Mouse (Mus musculus) E14TG2a.4 (cell line): ENCODE measurements at regions not wholly inside any gene's neighbourhood (a gene's known extent, or its start where the extent isn't known, plus 50 kb on each side); places are given as distances from the start of the nearest gene placed in this dataset.

ENCODE experiments used
- H3K27me3 ChIP-seq: 2 replicates; pipeline ENCODE4 v1.6.1; 2014; ENCODE audit warnings: low read length, control low read depth; ENCODE audit not compliant: insufficient read depth
- H3K36me3 ChIP-seq: 2 replicates; pipeline ENCODE4 v1.6.1; 2014; ENCODE audit warnings: low read length, control low read depth; ENCODE audit not compliant: insufficient read depth
- H3K4me1 ChIP-seq: replicated peaks from 2 replicates; pipeline ENCODE4 v1.6.1; 2014; ENCODE audit warnings: low read depth, low read length, control low read depth
- H3K4me3 ChIP-seq: replicated peaks from 2 replicates; pipeline ENCODE4 v1.5.1; 2014; ENCODE audit warnings: mild to moderate bottlenecking, low read length
- H3K9me3 ChIP-seq: 2 replicates; pipeline ENCODE4 v1.6.1; 2014; ENCODE audit warnings: low read length, control low read depth
- CTCF ChIP-seq: conservative IDR thresholded peaks from 2 replicates; pipeline ENCODE4 v1.5.1; 2014; ENCODE audit warnings: low read length
- NANOG ChIP-seq: IDR thresholded peaks from 2 replicates; pipeline ENCODE4 v1.6.1; 2014; ENCODE audit warnings: borderline replicate concordance, low read length, mixed read lengths
- POU5F1 ChIP-seq: IDR thresholded peaks from 2 replicates; pipeline ENCODE4 v1.6.1; 2014; ENCODE audit warnings: low read length, borderline replicate concordance

DNA sequence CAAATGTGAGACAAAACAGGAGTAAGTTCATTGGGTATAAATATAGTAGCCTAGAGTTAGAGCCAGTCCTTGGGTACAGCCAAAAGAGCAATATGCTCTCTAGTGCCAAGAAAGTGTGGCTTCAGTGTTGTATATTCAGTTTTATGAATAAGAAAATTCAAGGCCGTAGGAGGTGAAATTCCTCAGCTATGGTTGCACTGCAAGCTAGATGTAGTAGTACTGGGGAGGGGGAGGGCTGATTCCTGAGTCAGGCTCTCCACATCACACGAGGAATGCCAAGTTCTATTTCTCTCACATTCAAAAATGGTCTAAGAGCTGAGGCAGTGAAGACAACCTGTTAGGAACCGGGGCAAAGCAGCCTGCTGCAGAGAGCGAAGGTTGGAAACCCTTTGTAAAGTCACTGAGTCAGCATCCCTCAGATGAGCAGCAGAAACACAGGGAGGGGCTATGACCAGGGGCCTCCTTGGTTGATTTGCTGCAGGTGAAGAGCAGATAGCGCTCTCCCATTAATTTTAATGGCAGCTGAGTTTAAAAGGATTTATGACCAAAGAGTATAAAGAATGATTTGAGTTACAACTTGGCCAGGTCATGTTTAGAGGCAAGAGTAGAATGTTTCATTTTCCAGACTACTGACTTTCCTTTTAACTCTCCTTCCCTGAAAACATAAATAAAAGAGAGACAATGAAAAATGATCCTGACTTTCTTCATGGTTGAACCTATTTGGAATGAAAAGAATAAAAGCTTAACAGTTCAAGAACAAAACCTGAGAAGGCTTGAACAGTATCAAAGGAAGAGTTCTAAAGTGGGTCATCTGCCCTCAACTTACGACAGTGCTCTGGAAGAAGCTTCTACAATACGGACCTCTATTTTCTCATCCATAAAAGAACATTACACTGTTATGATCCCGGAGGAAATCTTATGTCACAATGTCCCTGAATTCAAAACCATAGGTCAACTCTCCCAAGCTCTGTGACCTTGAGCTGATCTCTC, 543.4 kb upstream of the Gm21961 start:
- H3K4me3 ChIP-seq, result no peak overlapping the region
- TF ChIP-seq CTCF, result no peak
- TF ChIP-seq NANOG, result no peak
- no peak for TF ChIP-seq POU5F1
- no peaks in the 10 kb centered on the region for H3K4me1 ChIP-seq
- no peaks in the 10 kb centered on the region for H3K9me3 ChIP-seq
- H3K27me3 ChIP-seq, result no peaks in the 10 kb centered on the region
- H3K36me3 ChIP-seq, result no peaks in the 10 kb centered on the region

DNA sequence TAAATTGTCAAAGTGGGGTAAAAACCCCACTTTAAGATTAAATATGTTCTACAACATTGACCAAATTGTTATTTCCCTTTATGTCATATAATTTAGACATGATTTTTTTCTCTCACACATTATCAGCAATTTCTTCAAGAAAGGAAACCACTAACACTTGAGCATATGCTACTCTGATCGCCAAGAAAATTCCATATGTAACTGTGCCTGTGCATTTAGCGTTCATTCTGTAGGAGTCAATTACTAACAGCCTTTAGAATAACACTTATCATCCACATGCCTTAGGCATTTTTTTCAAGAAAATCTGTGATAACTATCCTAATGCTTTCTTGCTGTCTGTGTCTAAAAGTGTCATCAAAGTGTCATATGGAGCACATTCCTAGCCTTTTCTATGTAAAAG, 534.3 kb upstream of the Gm21961 start:
- Histone ChIP-seq H3K4me3 (no peak overlapping the region), H3K4me1 (no peaks in the 10 kb centered on the region), H3K36me3 (no peaks in the 10 kb centered on the region), H3K9me3 (no peaks in the 10 kb centered on the region), H3K27me3 (no peaks in the 10 kb centered on the region)
- no peak for TF ChIP-seq POU5F1
- TF ChIP-seq NANOG, result no peak
- no peak for TF ChIP-seq CTCF

DNA sequence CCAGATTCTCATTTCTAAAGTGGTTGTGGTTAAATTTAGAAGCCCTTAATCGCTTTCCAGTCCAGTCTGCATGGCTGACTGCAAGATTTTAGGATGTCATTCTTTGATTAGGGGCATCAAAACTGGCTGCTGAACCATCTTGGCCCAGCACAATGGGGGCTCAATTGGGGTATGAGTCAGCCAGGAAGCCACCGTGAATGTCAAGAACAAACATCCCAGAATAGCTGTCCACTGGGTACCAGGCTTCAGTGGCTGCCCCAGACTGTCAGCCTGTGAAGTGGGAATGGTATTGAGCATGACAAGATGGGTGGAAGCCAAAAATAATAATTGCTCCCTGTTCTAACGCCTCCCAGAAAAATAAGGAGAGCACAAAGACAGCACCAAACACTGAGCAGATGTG, 520.9 kb upstream of the Gm21961 start:
- no peak overlapping the region for H3K4me3 ChIP-seq
- H3K27me3 ChIP-seq, result no peaks in the 10 kb centered on the region
- no peaks in the 10 kb centered on the region for H3K9me3 ChIP-seq
- TF ChIP-seq CTCF, result no peak
- no peaks in the 10 kb centered on the region for H3K4me1 ChIP-seq
- H3K36me3 ChIP-seq, result no peaks in the 10 kb centered on the region

DNA sequence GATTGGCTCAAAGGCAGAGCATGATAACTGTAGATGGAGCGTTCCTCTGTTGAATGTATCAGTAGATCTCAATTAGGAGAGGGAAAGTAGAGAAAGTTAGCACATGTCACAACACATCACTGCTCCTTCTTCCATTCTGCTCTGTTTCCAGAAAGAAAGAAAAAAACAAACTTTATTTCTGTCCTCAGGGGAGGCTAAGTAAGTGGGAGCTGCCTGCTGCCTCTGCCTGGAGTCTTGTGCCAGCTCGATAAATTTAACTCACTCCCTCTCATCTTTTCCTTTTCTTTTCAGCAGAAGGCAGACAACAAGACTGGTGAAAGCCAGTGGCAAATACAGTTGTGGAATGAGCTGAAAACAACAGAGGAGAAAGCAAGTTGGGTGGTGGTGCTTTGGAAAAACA, 517.5 kb upstream of the Gm21961 start:
- Histone ChIP-seq H3K27me3 (no peaks in the 10 kb centered on the region), H3K9me3 (no peaks in the 10 kb centered on the region), H3K36me3 (no peaks in the 10 kb centered on the region), H3K4me3 (no peak overlapping the region), H3K4me1 (no peaks in the 10 kb centered on the region)
- TF ChIP-seq CTCF (no peak), NANOG (no peak), POU5F1 (no peak)

DNA sequence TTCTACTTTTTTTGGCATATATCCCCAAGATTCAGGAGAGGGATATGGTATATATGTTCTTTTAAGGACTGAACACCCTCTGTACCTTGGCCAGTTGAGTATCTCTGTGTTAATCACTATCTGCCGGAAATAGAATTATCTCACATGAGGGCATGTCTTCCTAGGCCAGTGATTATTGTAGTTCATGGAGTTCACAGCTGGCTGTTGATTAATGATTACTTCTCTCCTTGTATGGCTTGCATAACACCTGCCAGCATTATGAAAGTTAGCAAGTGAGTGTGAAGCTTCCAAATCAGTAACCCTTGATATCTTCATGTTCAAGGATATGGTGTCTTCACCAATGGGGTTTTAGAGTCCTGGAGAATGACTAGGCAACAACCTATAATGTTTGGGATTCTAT, 488.0 kb upstream of the Gm21961 start:
- Histone ChIP-seq H3K4me3 (no peak overlapping the region), H3K27me3 (no peaks in the 10 kb centered on the region), H3K36me3 (no peaks in the 10 kb centered on the region), H3K4me1 (no peaks in the 10 kb centered on the region), H3K9me3 (no peaks in the 10 kb centered on the region)
- TF ChIP-seq CTCF, result no peak
- TF ChIP-seq POU5F1, result no peak
- no peak for TF ChIP-seq NANOG

DNA sequence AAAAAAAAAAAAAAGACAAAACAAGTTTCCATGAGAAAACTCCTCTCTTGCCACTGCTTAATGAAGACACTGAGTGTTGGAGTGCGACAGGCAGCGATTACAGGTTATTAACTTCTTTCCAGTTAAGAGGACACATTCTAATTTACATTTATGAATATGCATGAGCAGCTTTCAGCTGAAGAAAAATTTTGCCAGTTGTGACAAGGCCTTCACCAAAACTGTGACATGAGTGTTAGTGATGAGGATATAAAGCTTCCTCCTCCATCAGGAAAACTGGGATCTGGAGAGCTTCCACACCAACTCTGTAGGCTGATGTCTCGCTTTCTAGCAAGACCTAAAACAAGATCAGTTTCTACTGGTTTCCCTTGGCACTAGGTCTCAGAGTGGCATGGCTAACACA, 464.2 kb upstream of the Gm21961 start:
- Histone ChIP-seq H3K27me3 (no peaks in the 10 kb centered on the region), H3K4me3 (no peak overlapping the region), H3K9me3 (no peaks in the 10 kb centered on the region)

DNA sequence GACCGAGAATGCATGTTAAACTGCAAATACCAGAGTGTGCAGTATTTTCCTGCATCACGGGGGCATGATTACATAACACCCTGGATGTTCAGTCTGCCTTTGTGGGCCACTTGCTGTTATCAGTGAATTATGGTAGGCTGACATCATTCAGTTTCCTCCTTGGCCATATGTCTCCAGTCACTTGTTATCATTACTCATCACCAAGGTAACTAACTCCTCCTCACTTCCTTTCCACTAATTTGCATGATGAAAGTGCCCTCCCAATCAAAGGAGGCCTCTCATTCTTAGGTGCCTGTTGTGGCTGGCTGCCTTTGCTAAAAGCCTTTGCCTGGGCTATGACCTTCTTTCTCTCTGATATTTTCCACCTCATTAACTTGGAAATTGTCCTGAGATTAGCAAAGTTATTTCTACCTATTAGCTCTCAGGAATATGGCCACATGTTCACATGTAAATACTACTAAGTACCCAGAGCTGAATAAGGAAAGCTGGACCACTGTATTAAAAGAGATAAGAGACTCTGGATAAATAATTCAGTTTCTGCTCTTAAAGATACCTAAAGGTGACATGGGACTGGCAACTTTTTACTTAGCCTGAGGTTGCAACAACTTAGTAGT, 440.6 kb upstream of the Gm21961 start:
- peaks cover 13% of the 10 kb centered on the region for H3K9me3 ChIP-seq
- H3K36me3 ChIP-seq, result no peaks in the 10 kb centered on the region
- no peak overlapping the region for H3K4me3 ChIP-seq
- H3K27me3 ChIP-seq, result no peaks in the 10 kb centered on the region
- H3K4me1 ChIP-seq, result no peaks in the 10 kb centered on the region
- TF ChIP-seq POU5F1, result no peak
- no peak for TF ChIP-seq NANOG
- TF ChIP-seq CTCF, result no peak

More for the DNA sequence above, 464.2 kb upstream of the Gm21961 start:
- H3K36me3 ChIP-seq, result no peaks in the 10 kb centered on the region
- TF ChIP-seq CTCF (no peak), POU5F1 (no peak), NANOG (no peak)
- no peaks in the 10 kb centered on the region for H3K4me1 ChIP-seq

DNA sequence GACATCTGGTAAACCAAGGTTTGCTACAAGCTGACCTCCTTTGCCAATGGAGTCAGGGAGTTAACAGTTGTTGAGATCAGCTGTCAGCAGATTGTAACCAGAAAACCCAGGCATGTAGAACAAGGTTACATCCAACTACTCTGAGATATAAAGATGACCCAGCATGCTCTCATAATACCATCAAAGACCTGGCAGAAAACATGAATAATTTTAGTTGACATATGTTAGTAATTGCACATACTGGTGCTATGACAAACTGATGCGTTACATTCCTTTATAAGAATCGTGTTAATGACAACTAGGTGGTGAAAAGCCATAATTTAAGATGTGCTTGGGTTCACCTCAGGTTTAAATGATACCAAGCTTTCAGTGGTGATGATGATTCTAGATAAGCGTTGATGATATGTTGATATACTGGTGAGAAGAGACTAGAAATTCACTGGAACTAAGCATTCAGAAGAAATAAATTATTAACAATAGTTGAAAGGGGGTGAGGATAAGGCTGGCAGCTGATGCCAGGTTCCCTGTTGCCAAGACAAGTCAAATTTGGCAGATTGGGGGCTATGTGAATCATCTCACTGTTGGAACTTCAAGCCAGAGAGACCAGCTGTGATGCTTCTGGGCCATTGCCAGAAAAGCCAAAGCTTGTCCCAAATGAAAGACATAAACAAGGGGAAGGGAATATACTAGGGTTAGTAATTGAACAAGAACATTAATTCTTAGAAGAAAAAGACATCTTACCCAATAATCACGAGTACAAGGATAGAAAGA, 437.7 kb upstream of the Gm21961 start:
- no peaks in the 10 kb centered on the region for H3K27me3 ChIP-seq
- no peak overlapping the region for H3K4me3 ChIP-seq
- H3K36me3 ChIP-seq, result no peaks in the 10 kb centered on the region
- no peak for TF ChIP-seq NANOG
- TF ChIP-seq POU5F1, result no peak
- TF ChIP-seq CTCF, result no peak
- no peaks in the 10 kb centered on the region for H3K4me1 ChIP-seq
- H3K9me3 ChIP-seq, result peaks cover 13% of the 10 kb centered on the region
